Mouse (Mus musculus): ENCODE measurements at regions not wholly inside any gene's neighbourhood (a gene's known extent, or its start where the extent isn't known, plus 50 kb on each side); places are given as distances from the start of the nearest gene placed in this dataset.

DNA sequence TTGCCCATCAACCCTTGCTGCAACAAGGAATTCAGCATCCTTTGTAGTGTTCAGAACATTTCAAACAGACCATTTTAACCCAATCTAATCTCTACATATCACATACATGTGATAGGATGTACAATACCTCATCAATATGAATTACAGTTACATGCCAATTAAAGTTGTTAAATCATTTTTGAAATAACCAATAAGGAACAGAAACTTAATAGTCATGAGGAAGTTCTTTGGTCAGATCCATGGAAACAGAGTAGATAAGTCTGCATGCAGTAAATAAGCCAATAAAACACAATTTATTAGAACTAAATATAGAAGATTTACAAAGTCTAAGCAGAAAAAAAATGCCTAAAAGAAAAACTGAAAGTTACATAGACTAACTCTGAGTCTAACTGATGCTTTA lies 136.9 kb upstream of the Rap2b start:
- TF ChIP-seq CTCF (IDR thresholded peaks at IDR 0.05; ENCODE audit: low read depth) (no peak), EP300 (IDR thresholded peaks at IDR 0.05; ENCODE audit: low read depth) (no peak)

All from heart, postnatal 0 days (tissue).